Mouse (Mus musculus) R1 (cell line): ENCODE data around the gene Gm20547.
"Not testable (repeated sequence)": the region's sequence is repeated elsewhere in the genome, so short reads cannot be mapped to it uniquely, and the experiment has no call there.

Experiments
- DNase-seq: peaks from one replicate; pipeline ENCODE4 v3.0.0-alpha.2; 2018; ENCODE audit warnings: low read depth, low spot score

The Gm20547 gene

GRCm38 (mm10) chr17:34881683-34882310, at the start of gene Gm20547:
Gene Gm20547 (minus strand): TSS chr17:34882042.
- DNase-seq: peak; percentile 31

GRCm38 (mm10) chr17:34931061-34931734, 49.4 kb upstream of the Gm20547 start, which contains the start of gene Neu1:
Gene Neu1 (plus strand): TSS chr17:34931253.
- DNase-seq: peak; percentile 99

- DNase-seq: peak; percentile 82
Observed at GRCm38 (mm10) chr17:34928841-34929240, 47.0 kb upstream of the Gm20547 start.

DNA sequence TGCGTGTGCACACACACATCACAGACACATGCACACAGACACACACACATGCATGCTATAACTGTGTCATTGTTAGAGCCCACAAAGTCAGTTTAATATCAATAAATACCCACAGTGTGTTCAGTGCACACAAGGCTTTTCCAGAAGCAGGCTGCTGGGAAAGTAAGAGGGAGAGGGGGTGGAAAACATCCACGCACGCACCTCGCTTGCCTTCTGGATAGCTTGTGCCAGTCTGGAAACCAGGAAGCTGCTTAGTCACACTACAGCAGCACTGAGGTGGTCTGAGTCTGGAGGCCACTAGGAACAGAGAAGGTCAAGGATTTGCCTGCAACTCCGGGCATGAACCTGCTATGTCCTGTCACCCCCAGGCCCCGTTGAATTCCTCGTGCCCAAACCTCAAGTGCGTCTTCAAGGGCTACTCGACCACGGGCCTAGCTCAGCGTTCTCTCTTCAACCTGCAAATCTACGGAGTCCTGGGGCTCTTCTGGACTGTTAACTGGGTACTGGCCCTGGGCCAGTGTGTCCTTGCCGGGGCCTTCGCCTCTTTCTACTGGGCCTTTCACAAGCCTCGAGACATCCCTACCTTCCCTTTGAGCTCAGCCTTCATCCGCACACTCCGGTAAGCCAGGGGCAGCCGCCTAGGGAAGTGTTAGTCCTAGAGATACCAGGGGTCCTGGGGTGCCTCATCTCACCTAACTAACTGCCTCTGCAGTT, 45.6 kb upstream of the Gm20547 start:
- no peak for DNase-seq

DNA sequence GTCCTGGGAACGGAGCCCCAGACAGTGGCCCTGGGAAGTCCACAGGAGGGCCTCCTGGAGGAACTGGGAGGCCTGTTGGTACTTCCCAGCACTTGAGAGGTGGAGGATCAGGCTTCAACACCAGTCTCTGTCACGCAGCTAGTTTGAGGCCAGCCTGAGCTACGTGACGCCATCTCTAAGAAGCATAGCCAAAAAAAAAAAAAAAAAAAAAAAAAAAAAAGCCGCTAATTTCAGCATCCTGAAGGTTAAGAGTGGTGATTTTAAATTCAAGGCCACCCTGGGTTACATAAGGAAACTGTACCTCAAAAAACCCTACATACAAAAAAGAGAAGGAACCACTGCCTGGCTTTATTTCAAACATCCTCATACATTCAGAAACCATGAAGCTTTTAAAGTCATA, 42.4 kb upstream of the Gm20547 start:
- no peak for DNase-seq

DNA sequence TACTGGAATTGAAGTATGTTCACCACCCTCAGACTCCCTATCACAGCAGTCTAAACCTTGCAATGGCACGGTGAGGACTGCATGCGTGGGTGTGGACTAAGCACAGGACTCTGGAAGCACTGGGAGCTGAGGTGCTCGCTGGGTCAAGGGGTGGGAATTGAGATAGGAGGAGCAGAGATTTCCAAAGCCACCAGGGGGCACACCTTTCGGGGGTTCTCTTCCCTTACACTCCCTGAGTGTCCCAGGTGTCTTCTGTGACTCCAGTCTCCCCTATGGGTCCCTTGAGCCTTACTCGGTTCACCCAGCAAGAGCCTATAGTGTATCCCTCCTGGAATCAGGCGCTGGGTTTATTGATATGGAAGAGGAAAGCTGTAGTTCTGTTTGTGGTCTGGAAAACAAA, 41.1 kb upstream of the Gm20547 start:
- DNase-seq: no peak

- no peak for DNase-seq
Observed at GRCm38 (mm10) chr17:34917188-34917587, 35.3 kb upstream of the Gm20547 start.

DNA sequence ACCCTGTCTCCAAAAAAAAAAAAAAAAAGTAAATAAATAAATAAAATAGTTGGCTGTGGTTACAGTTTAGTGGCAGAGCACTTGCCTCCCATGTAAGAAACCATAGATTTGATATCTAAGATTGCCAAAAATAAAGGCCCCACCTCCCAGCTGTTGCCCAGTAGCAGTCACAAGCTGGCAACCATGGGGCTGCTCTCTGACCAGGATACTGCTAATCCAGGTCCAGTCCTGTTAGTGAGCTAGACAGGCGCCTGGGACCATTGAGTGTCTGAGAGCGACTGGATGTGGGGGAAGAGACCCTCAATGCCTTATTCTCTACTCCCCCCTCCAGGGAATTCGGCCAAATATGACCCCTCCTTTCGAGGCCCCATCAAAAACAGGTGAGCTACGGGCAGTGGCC, 34.5 kb upstream of the Gm20547 start:
- no peak for DNase-seq

GRCm38 (mm10) chr17:34915410-34915831, 33.6 kb upstream of the Gm20547 start:
- DNase-seq: no peak

- DNase-seq: no peak
Observed at GRCm38 (mm10) chr17:34913930-34914665, 32.3 kb upstream of the Gm20547 start, which contains the start of gene Slc44a4. Gene Slc44a4 (plus strand): TSS chr17:34914466.

DNA sequence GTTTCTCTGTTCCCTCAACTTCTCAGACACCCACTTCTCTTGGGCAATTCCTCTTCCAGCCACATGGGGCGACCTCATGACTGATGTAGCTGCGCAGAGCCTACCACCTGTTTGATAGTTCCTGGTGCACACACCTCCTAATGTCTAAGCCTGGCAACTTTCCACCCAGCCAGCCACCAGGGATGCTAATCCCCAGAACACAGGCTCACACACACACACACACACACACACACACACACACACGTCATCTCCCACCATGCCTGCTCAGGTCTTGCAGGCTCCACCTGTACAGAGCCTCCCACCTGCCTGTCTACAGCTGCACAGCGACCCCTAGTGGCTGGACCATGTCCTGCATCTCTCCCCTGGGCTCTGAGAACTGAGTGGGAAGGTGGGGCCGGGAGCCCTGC, 30.1 kb upstream of the Gm20547 start:
- peak; percentile 92 for DNase-seq

GRCm38 (mm10) chr17:34910982-34911381, 29.1 kb upstream of the Gm20547 start:
- DNase-seq: peak; percentile 92

GRCm38 (mm10) chr17:34902895-34903294, 21.1 kb upstream of the Gm20547 start:
- peak; percentile 96 for DNase-seq

- not testable (repeated sequence) for DNase-seq
Observed at GRCm38 (mm10) chr17:34901948-34902347, 20.1 kb upstream of the Gm20547 start.

- DNase-seq: not testable (repeated sequence)
Observed at GRCm38 (mm10) chr17:34900826-34901225, 19.0 kb upstream of the Gm20547 start.

DNA sequence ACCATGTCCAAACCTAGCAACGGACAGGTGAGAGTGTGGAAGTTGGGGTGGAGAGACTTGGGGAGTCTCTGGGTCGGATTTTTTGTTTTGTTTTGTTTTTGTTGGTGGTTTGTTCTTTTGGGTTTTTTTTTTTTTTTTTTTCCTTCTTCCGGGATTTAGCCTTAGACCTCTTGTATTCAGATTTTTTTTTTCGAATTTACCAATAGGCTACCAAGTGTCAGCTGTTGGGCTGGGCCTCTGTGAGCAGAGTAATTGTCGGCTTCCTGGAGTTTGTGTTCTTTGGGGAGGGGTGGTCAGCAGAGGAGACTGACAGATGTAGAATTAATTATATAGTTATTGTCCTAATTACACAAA, 18.0 kb upstream of the Gm20547 start:
- peak; percentile 31 for DNase-seq

GRCm38 (mm10) chr17:34899053-34899889, 17.4 kb upstream of the Gm20547 start:
- DNase-seq: peak; percentile 45

GRCm38 (mm10) chr17:34898706-34899052, 16.8 kb upstream of the Gm20547 start:
- DNase-seq: peak; percentile 33

- DNase-seq: peak; percentile 76
Observed at GRCm38 (mm10) chr17:34898160-34898586, 16.3 kb upstream of the Gm20547 start, which contains the start of the genes C2 and Ehmt2. Gene C2 (minus strand): TSS chr17:34898265. Gene Ehmt2 (plus strand): TSS chr17:34898469.

DNA sequence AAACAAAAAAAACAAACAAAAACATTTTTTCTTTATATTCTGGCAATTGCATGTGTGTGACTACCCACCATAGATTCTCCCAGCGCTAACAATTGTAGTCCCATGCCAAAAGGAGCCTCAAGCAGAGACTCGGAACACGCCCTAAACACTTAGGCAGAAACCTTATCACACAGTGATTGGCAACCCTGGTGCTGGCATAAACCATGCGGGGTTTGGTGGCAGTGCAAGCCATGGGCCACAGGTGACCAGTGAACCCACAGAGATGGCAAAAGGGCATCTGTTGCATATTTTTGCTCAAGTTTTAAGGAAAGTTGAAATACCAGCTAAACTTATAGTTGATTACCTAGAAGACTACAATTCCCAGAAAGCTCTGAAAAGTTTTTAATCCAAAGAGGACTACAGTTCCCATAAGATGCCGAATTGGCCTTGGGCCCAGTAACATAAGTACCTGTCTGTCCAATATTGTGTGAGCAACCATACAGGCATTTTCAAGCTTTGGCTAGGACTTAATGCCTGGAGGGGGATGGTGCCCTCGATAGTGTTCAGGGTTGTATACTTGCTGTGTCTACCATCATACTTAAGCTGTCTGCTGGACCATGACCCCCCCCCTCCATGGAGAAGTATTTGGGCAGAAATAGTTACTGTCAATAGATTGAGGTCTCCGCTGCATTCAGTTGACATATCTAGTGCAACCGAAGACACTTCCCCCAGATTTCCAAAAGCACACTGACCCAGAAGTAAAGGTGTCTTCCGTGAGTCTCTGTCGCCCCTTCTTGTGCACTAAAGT, 15.7 kb upstream of the Gm20547 start:
- DNase-seq: no peak
